Mouse (Mus musculus) small intestine, adult 2 months (tissue): Measurements from ENCODE around the gene Tmem52.

Experiments
- CTCF ChIP-seq: fragments of 200-500 bp; IDR thresholded peaks from 2 replicates; pipeline ENCODE4 v1.5.1; 2012; ENCODE audit warnings: low read depth, mild to moderate bottlenecking, control low read depth, inconsistent platforms, low read length, moderate library complexity, mixed read lengths; ENCODE audit not compliant: insufficient replicate concordance, insufficient read length; ENCODE audit errors: extremely low read depth
- POLR2A ChIP-seq: fragments of 200-500 bp; IDR thresholded peaks from 2 replicates; pipeline ENCODE4 v1.6.1; 2012; ENCODE audit warnings: low read depth, mild to moderate bottlenecking, control low read depth, inconsistent platforms, low read length, moderate library complexity

DNA sequence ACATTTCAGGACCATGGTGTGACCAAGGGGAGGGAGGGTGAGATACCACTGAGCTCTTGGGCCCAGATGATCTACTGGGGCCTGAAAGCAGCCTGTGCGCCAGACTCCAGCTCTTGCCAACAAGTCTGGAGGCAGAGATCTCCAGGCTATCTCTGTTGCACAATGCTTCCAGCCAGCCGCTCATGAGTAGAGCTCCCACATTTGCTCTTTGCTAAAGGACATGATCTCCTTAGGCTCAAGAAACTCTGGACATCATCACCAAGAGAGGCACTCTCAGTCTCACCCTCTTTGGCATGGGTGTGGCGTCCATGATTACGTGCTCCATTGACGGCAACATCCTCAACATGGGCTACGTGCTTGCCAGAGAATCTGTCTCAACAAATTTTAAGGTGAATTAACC, 5.3 kb upstream of the Tmem52 start:
- TF ChIP-seq CTCF (no peak), POLR2A (no peak)
